8 mouse cellular contexts compared by ENCODE assay signal in genomic region chr16:10570708-10571107, GRCm38 (mm10). TPM values are rescaled to one million over a fixed set of nuclear protein-coding genes. Genes with fewer than 3 reads are reported as not detected.
DNase-seq lines count a peak whose midpoint lies in the region; ATAC-seq and TF ChIP-seq lines count a peak whose summit lies in the region.

No protein-coding gene starts in this region.

- H3K4me3 ChIP-seq in heart, embryonic 12.5 days, result no peak overlapping the region
- no peak overlapping the region for H3K4me3 ChIP-seq in CH12.LX (replicated peaks in 1 of 3; ENCODE audit: low read depth in 2 of 3, low read length in 2 of 3, poor library complexity in 1 of 3)

- no peak for ATAC-seq in heart, embryonic 12.5 days (ENCODE audit: insufficient number of reproducible peaks, low FRiP score)
- no peak for ATAC-seq in monocyte, adult 5-6 weeks (replicated peaks; ENCODE audit: insufficient number of reproducible peaks, low FRiP score, low TSS enrichment, poor library complexity, severe bottlenecking)

- no peaks in the 10 kb centered on the region for H3K9me3 ChIP-seq in heart, embryonic 12.5 days (replicated peaks)
- no peaks in the 10 kb centered on the region for H3K9me3 ChIP-seq in CH12.LX (replicated peaks; ENCODE audit: low read length)

- dilution Hi-C loops in CH12.LX (cut with MboI; ENCODE audit: extremely low pct_ligation_motif_present, extremely low pct_unique_long_range_greater_than_20kb, low sequenced_read_pairs), result no loop called here

- no peak overlapping the region for H3K4me2 ChIP-seq in heart, embryonic 12.5 days
- no peak overlapping the region for H3K4me2 ChIP-seq in CH12.LX (ENCODE audit: insufficient read depth, low read depth, poor library complexity, severe bottlenecking)

- TF ChIP-seq EP300 in CH12.LX (IDR thresholded peaks at IDR 0.05; ENCODE audit: low read length), result no peak

- peak; percentile 48 for DNase-seq in heart, adult 8-10 months (ENCODE audit: low spot score)
- DNase-seq in CH12.LX (ENCODE audit: extremely low read depth), result no peak
- DNase-seq in frontal cortex, postnatal 36 days (ENCODE audit: low spot score in 2 of 2), result peak; percentile 53 to 74
- peak; percentile 58 to 70 for DNase-seq in left cerebral cortex, adult 18-20 months (ENCODE audit: low spot score in 2 of 2)
- DNase-seq in thymus, postnatal 10 days (ENCODE audit: low spot score in 2 of 2), result peak; percentile 43 to 79
- no peak for DNase-seq in embryo, embryonic 11 days

- no peak overlapping the region for H3K9ac ChIP-seq in heart, embryonic 12.5 days
- H3K9ac ChIP-seq in CH12.LX (ENCODE audit: insufficient read depth, low read depth), result no peak overlapping the region

- H3K36me3 ChIP-seq in heart, embryonic 12.5 days, result peaks cover 30% of the 10 kb centered on the region
- H3K36me3 ChIP-seq in CH12.LX (replicated peaks in 1 of 2; ENCODE audit: control insufficient read depth in 1 of 2, insufficient read depth in 1 of 2, low read length in 1 of 2), result peaks cover 44 to 89% of the 10 kb centered on the region in 2 experiments

- peaks cover 20% of the 10 kb centered on the region for H3K4me1 ChIP-seq in heart, embryonic 12.5 days (replicated peaks)
- peaks cover 2 to 10% of the 10 kb centered on the region in 2 experiments; a peak in 3 of 4 replicates for H3K4me1 ChIP-seq in CH12.LX (ENCODE audit: control insufficient read depth in 1 of 2, insufficient read depth in 2 of 2)

- no peaks in the 10 kb centered on the region for H3K27me3 ChIP-seq in heart, embryonic 12.5 days (replicated peaks)
- H3K27me3 ChIP-seq in CH12.LX (replicated peaks), result no peaks in the 10 kb centered on the region

- H3K27ac ChIP-seq in heart, embryonic 12.5 days (ENCODE audit: poor library complexity, severe bottlenecking), result no peak overlapping the region
- H3K27ac ChIP-seq in CH12.LX (ENCODE audit: insufficient read depth, low read depth), result no peak overlapping the region

- H3K79me2 ChIP-seq in CH12.LX (replicated peaks; ENCODE audit: control insufficient read depth, extremely low read depth, insufficient read depth, poor library complexity, severe bottlenecking), result no peaks in the 10 kb centered on the region

- 77% methylated on average over 1 of the region's 1 CpGs for WGBS in heart, embryonic 12.5 days

- TF ChIP-seq RAD21 in CH12.LX (IDR thresholded peaks at IDR 0.05; ENCODE audit: low read depth, low read length), result peak; percentile 4

- TF ChIP-seq CTCF in CH12.LX (conservative IDR thresholded peaks at IDR 0.05 in 1 of 2, IDR thresholded peaks at IDR 0.05 in 1 of 2; ENCODE audit: low read depth in 2 of 2, low read length in 2 of 2), result no peak

- TF ChIP-seq POLR2A in CH12.LX (IDR thresholded peaks at IDR 0.05; ENCODE audit: low read depth, low read length), result no peak

- in situ Hi-C loops in CH12.LX (cut with MboI; ENCODE audit: low pct_ligation_motif_present, low pct_unique_long_range_greater_than_20kb, low sequenced_read_pairs), result loop anchor here (5.0 kb wide), 1 partner anchor 217 kb away; the partner anchor contains the start of genes Socs1 and Tnp2

TF ChIP-seq in CH12.LX, 34 proteins besides CTCF, POLR2A, EP300 and RAD21:
- TF ChIP-seq ZNF384 (IDR thresholded peaks at IDR 0.05; ENCODE audit: low read depth, low read length) (no peak), MAZ (IDR thresholded peaks at IDR 0.05; ENCODE audit: low read depth, low read length) (no peak), TCF12 (IDR thresholded peaks at IDR 0.05; ENCODE audit: low read depth, low read length) (no peak), RCOR1 (conservative IDR thresholded peaks at IDR 0.05; ENCODE audit: low read depth, low read length) (no peak), USF2 (conservative IDR thresholded peaks at IDR 0.05; ENCODE audit: low read depth, low read length) (no peak), MAFK (IDR thresholded peaks at IDR 0.05; ENCODE audit: insufficient replicate concordance, low read length) (no peak), NELFE (IDR thresholded peaks at IDR 0.05; ENCODE audit: low read depth, low read length) (no peak), PAX5 (IDR thresholded peaks at IDR 0.05; ENCODE audit: low read length) (no peak), CHD2 (IDR thresholded peaks at IDR 0.05; ENCODE audit: low read length) (no peak), IRF4 (IDR thresholded peaks at IDR 0.05; ENCODE audit: low read depth, low read length) (no peak)

RNA-seq across cellular contexts. Expression of gene Clec16a, which starts 25.6 kb away (rescaled TPM):
- total RNA-seq in heart, adult 8-10 months (2022), result 10 to 100 TPM; 54.8 to 71.3 (median 63.2) TPM
- 30.0 and 33.7 TPM in 2 replicates for polyA plus RNA-seq in heart, embryonic 12.5 days (2016; fragmentation: Nextera tagmentation; extraction: Ambion mirVana)
- total RNA-seq in CH12.LX (2012; rRNA removed) (24.2 and 26.2 TPM in 2 replicates), CH12.LX (2014; rRNA removed) (19.3 and 20.0 TPM in 2 replicates)
- polyA plus RNA-seq in CH12.LX (2012; ENCODE audit: insufficient read length, low read depth), result 18.5 and 20.5 TPM in 2 replicates
- 10 to 100 TPM; 98.0 to 98.1 TPM for total RNA-seq in left cerebral cortex, adult 18-20 months (2021)
- total RNA-seq in monocyte, adult 5-6 weeks (2017), result 14.0 to 27.1 TPM (median 19.1 TPM) in 3 replicates

RNA-seq across cellular contexts. Expression of gene Dexi, which starts 27.9 kb away (rescaled TPM):
- 10 to 100 TPM; 36.4 to 38.7 (median 37.3) TPM for total RNA-seq in heart, adult 8-10 months (2022)
- polyA plus RNA-seq in heart, embryonic 12.5 days (2016; fragmentation: Nextera tagmentation; extraction: Ambion mirVana), result 19.4 and 20.8 TPM in 2 replicates
- total RNA-seq in CH12.LX (2012; rRNA removed) (13.7 and 14.1 TPM in 2 replicates), CH12.LX (2014; rRNA removed) (10.0 and 11.3 TPM in 2 replicates)
- 18.6 and 19.6 TPM in 2 replicates for polyA plus RNA-seq in CH12.LX (2012; ENCODE audit: insufficient read length, low read depth)
- total RNA-seq in left cerebral cortex, adult 18-20 months (2021), result 10 to 100 TPM; 64.4 to 69.2 TPM
- total RNA-seq in monocyte, adult 5-6 weeks (2017), result 4.7 to 11.4 TPM (median 10.3 TPM) in 3 replicates

Comparison
In these comparisons a context has a peak if more than half of its experiments do, and no peak if none do; other contexts are left out.
1. DNase-seq: peak in heart, adult 8-10 months (single experiment), frontal cortex, postnatal 36 days (2 of 2), left cerebral cortex, adult 18-20 months (2 of 2) and thymus, postnatal 10 days (2 of 2); none in CH12.LX (single experiment) and embryo, embryonic 11 days (single experiment).